Mouse (Mus musculus) lung, adult 2 months (tissue): ENCODE measurements around the gene Rbms3.

Source experiments
- CTCF ChIP-seq: fragments of 200-500 bp; IDR thresholded peaks from 2 replicates; pipeline ENCODE4 v1.5.1; 2011; ENCODE audit warnings: mild to moderate bottlenecking, low read length, control low read depth; ENCODE audit not compliant: insufficient read depth
- POLR2A ChIP-seq: fragments of 200-500 bp; IDR thresholded peaks from 2 replicates; pipeline ENCODE4 v1.6.1; 2011; ENCODE audit warnings: low read depth, mild to moderate bottlenecking, control low read depth, low read length, borderline replicate concordance; ENCODE audit errors: extremely low read depth

- TF ChIP-seq CTCF, result no peak
- no peak for TF ChIP-seq POLR2A
Observed at GRCm38 (mm10) chr9:117370086-117370485, 259.6 kb downstream of the Rbms3 start.
